In genomic region chr4:129818506-129819195, GRCm38 (mm10) we compare ENCODE assay signal across 8 mouse cellular contexts. TPM values are rescaled to one million over a fixed set of nuclear protein-coding genes. Genes with fewer than 3 reads are reported as not detected.
DNase-seq lines count a peak whose midpoint lies in the region; ATAC-seq and TF ChIP-seq lines count a peak whose summit lies in the region.

No protein-coding gene starts in this region.

- no peaks in the 10 kb centered on the region for H3K9me3 ChIP-seq in ES-E14 (ENCODE audit: control insufficient read depth, insufficient read depth, low read depth, low read length)

- no peak for ATAC-seq in CD4-positive, CD25-positive, alpha-beta regulatory T cell, adult 4 months

- no peak for TF ChIP-seq POLR2A in olfactory bulb, adult 2 months (IDR thresholded peaks at IDR 0.05; ENCODE audit: insufficient read depth, low read depth, low read length)

- 53% methylated on average over 10 of the region's 10 CpGs for WGBS in olfactory bulb, adult 2 months

- no peak overlapping the region; the same call in 1 of the 2 replicates for H3K27ac ChIP-seq in ES-E14 (ENCODE audit: insufficient read depth, low read depth, low read length, poor library complexity, severe bottlenecking)
- H3K27ac ChIP-seq in olfactory bulb, adult 2 months (ENCODE audit: insufficient read depth, low read depth, low read length), result peak overlapping the region; percentile 20; the same call in 1 of the 2 replicates

- DNase-seq in CD4-positive, CD25-positive, alpha-beta regulatory T cell, adult 2 months (ENCODE audit: low read depth, low spot score), result peak; percentile 62
- no peak for DNase-seq in ES-E14 (ENCODE audit: low read depth, low spot score)
- peak; percentile 62 to 63 for DNase-seq in heart, adult 18-20 months
- peak; percentile 60 for DNase-seq in kidney, postnatal 14 days
- DNase-seq in layer of hippocampus, adult 18-20 months (ENCODE audit: low spot score in 2 of 2), result no peak
- DNase-seq in right cerebral cortex, adult 18-20 months, result no peak

- TF ChIP-seq CTCF in olfactory bulb, adult 2 months (IDR thresholded peaks at IDR 0.05; ENCODE audit: insufficient read depth, low read depth, low read length), result no peak

- in situ Hi-C loops in ES-E14 (cut with MboI; ENCODE audit: low sequenced_read_pairs in 2 of 2, unreplicated experiment in 2 of 2), result no loop called here

- peak overlapping the region; percentile 29; the same call in 1 of the 2 replicates for H3K9ac ChIP-seq in ES-E14 (ENCODE audit: insufficient read depth, low read depth, low read length, poor library complexity, severe bottlenecking)

- peaks cover 3 to 8% of the 10 kb centered on the region in 2 experiments; a peak in 3 of 4 replicates for H3K4me1 ChIP-seq in ES-E14 (ENCODE audit: control insufficient read depth in 2 of 2, insufficient read depth in 2 of 2, low read length in 2 of 2, poor library complexity in 1 of 2)
- H3K4me1 ChIP-seq in olfactory bulb, adult 2 months (ENCODE audit: control insufficient read depth, insufficient read depth, low read length), result peaks cover 16% of the 10 kb centered on the region

- H3K36me3 ChIP-seq in ES-E14 (ENCODE audit: control insufficient read depth, insufficient read depth, low read length, poor library complexity, severe bottlenecking), result no peaks in the 10 kb centered on the region

- H3K4me3 ChIP-seq in ES-E14 (ENCODE audit: insufficient read depth in 1 of 2, low read depth in 1 of 2, low read length in 2 of 2, poor library complexity in 1 of 2, severe bottlenecking in 1 of 2), result no peak overlapping the region
- no peak overlapping the region for H3K4me3 ChIP-seq in olfactory bulb, adult 2 months (ENCODE audit: insufficient read depth, low read depth, low read length)

TF ChIP-seq in ES-E14, 5 proteins besides CTCF, POLR2A, EP300 and RAD21:
- TF ChIP-seq ZNF384 (IDR thresholded peaks at IDR 0.05; ENCODE audit: low read depth, low read length) (no peak), HCFC1 (IDR thresholded peaks at IDR 0.05; ENCODE audit: borderline replicate concordance, insufficient read depth, low read length) (no peak), MAFK (IDR thresholded peaks at IDR 0.05; ENCODE audit: insufficient read depth, low read depth, low read length) (no peak), ZC3H11A (IDR thresholded peaks at IDR 0.05; ENCODE audit: borderline replicate concordance, low read depth, low read length) (no peak)

RNA-seq across cellular contexts. Expression of gene Ptp4a2, which starts 7.6 kb away (rescaled TPM):
- 1,000 to 10,000 TPM; 1,309 to 1,442 TPM for polyA plus RNA-seq in CD4-positive, CD25-positive, alpha-beta regulatory T cell, adult 4 months (2017; shearing (Covaris generic))
- total RNA-seq in ES-E14 (2012; rRNA removed), result 71.3 and 104 TPM in 2 replicates
- total RNA-seq in heart, adult 18-20 months (2021), result 100 to 1,000 TPM; 202 to 222 TPM
- polyA plus RNA-seq in olfactory bulb, adult 2 months (2012; ENCODE audit: insufficient read depth, insufficient read length, low replicate concordance, missing spikeins), result 96.3 and 259 TPM in 2 replicates
- total RNA-seq in layer of hippocampus, adult 18-20 months (2021), result 100 to 1,000 TPM; 142 to 143 TPM

Comparison
In these comparisons a context has a peak if more than half of its experiments do, and no peak if none do; other contexts are left out.
1. DNase-seq: peak in CD4-positive, CD25-positive, alpha-beta regulatory T cell, adult 2 months (single experiment), heart, adult 18-20 months (2 of 2) and kidney, postnatal 14 days (single experiment); none in ES-E14 (single experiment), layer of hippocampus, adult 18-20 months (0 of 2) and right cerebral cortex, adult 18-20 months (single experiment).